Mouse (Mus musculus): ENCODE data around the gene Bhlhe40. TPM values are rescaled to one million over a fixed set of nuclear protein-coding genes. Genes with fewer than 3 reads are reported as not detected.

Gene Bhlhe40
- total and polyA plus RNA-seq, 3 experiments, result 15.9 to 21.6 TPM; not detected in 1

DNA sequence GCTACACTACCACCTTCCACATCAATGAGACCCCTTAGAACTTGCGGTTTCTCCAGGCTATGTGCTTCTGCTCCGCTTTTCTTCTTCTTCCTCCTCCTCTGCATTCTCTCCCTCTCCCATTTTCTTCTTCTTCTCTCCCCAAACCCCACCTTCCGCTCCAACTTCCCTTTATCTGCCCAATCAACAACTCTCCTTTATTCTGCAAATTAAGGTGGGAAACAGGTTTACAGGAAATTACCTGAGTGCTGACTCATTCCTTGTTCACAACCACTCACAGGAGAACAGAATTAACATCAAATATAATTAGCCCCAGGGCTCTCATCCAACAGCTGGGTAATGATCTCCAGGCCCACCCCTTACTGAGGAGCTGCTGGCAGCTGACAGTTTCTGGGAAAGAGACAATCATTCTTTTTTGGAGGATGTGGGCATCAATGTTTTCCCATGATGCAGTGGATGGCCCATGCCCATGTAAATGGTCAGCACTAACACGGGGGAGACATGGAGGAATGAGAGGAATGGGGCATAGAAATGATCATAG is 37.3 kb upstream of the Bhlhe40 start:
- DNase-seq (ENCODE audit: low read depth, low spot score), result no peak
- Histone ChIP-seq H3K27ac (ENCODE audit: control insufficient read depth, low read depth, low read length) (no peak overlapping the region), H3K9ac (ENCODE audit: control insufficient read depth, low read depth, low read length, poor library complexity, severe bottlenecking) (no peak overlapping the region), H3K27me3 (ENCODE audit: control insufficient read depth in 1 of 2, insufficient read depth in 2 of 2, low read length in 2 of 2) (peaks cover 0 to 2% of the 10 kb centered on the region in 2 experiments; a peak in 1 of 4 replicates), H3K4me3 (ENCODE audit: control insufficient read depth in 1 of 2, insufficient read depth in 1 of 2, low read depth in 2 of 2, low read length in 2 of 2) (no peak overlapping the region), H3K9me3 (replicated peaks; ENCODE audit: insufficient read depth, low read length) (no peaks in the 10 kb centered on the region), H3K36me3 (ENCODE audit: control insufficient read depth in 1 of 2, insufficient read depth in 2 of 2, low read length in 2 of 2) (no peaks in the 10 kb centered on the region), H3K79me2 (ENCODE audit: control insufficient read depth, insufficient read depth, low read length, poor library complexity) (no peaks in the 10 kb centered on the region), H3K4me1 (ENCODE audit: control insufficient read depth in 1 of 2, insufficient read depth in 2 of 2, low read length in 2 of 2) (no peaks in the 10 kb centered on the region)
- no peak for TF ChIP-seq ZC3H11A (IDR thresholded peaks at IDR 0.05; ENCODE audit: low read depth, low read length)
- no peak for TF ChIP-seq JUND (IDR thresholded peaks at IDR 0.05; ENCODE audit: low read depth, low read length)
- TF ChIP-seq POLR2A (IDR thresholded peaks at IDR 0.05; ENCODE audit: control insufficient read depth in 1 of 2, insufficient read depth in 1 of 2, low read depth in 1 of 2, low read length in 2 of 2, poor library complexity in 1 of 2), result no peak
- TF ChIP-seq RCOR1 (IDR thresholded peaks at IDR 0.05; ENCODE audit: low read depth, low read length), result no peak
- no peak for TF ChIP-seq HCFC1 (IDR thresholded peaks at IDR 0.05; ENCODE audit: low read depth, low read length)
- TF ChIP-seq POLR2AphosphoS5 (IDR thresholded peaks at IDR 0.05; ENCODE audit: borderline replicate concordance, low read depth, low read length), result no peak
- no peak for TF ChIP-seq BHLHE40 (IDR thresholded peaks at IDR 0.05; ENCODE audit: borderline replicate concordance, low read depth, low read length)
- no peak for TF ChIP-seq MAFK (IDR thresholded peaks at IDR 0.05; ENCODE audit: borderline replicate concordance, low read depth, low read length)
- TF ChIP-seq USF1 (IDR thresholded peaks at IDR 0.05; ENCODE audit: low read depth, low read length), result no peak
- TF ChIP-seq CTCF (IDR thresholded peaks at IDR 0.05 in 2 of 3, conservative IDR thresholded peaks at IDR 0.05 in 1 of 3; ENCODE audit: control insufficient read depth in 1 of 3, insufficient read depth in 1 of 3, low read depth in 2 of 3, low read length in 3 of 3, poor library complexity in 1 of 3, severe bottlenecking in 1 of 3), result no peak
- TF ChIP-seq TBP (IDR thresholded peaks at IDR 0.05; ENCODE audit: low read depth, low read length), result no peak
- TF ChIP-seq EP300 (IDR thresholded peaks at IDR 0.05; ENCODE audit: low read depth in 1 of 2, low read length in 2 of 2), result no peak
- TF ChIP-seq ZKSCAN1 (IDR thresholded peaks at IDR 0.05; ENCODE audit: low read depth, low read length), result no peak
- no peak for TF ChIP-seq NRF1 (IDR thresholded peaks at IDR 0.05; ENCODE audit: insufficient read depth, low read depth, low read length, poor library complexity, severe bottlenecking)
- TF ChIP-seq KAT2A (conservative IDR thresholded peaks at IDR 0.05; ENCODE audit: low read depth, low read length), result no peak
- TF ChIP-seq ZMIZ1 (IDR thresholded peaks at IDR 0.05; ENCODE audit: low read depth, low read length), result no peak
- no peak for TF ChIP-seq GABPA (IDR thresholded peaks at IDR 0.05; ENCODE audit: low read depth, low read length)
- no peak for TF ChIP-seq CHD1 (IDR thresholded peaks at IDR 0.05; ENCODE audit: low read depth, low read length)
- no peak for TF ChIP-seq MEF2A (IDR thresholded peaks at IDR 0.05; ENCODE audit: extremely low read depth, insufficient replicate concordance, low read depth, low read length, poor library complexity, severe bottlenecking)

DNA sequence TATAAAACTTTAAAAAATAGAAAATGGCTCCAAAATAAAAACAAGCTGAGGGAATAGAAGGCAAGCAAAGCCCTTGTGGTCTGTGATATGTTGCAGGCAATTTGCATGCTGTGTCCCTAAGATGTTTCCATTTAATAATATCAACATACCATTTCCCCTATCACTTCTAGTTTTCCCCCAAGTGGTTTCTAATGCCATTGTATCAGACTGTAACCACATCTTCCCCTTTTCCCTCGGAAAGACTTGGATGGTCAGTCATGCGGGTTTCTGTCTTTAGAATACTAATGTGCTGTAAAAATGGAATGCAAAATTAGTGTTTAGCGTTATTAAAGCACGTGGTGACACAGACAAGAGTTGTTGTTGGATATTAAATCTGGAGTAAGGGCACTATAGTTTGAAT is 35.5 kb upstream of the Bhlhe40 start:
- no peak overlapping the region for H3K9ac ChIP-seq (ENCODE audit: control insufficient read depth, low read depth, low read length, poor library complexity, severe bottlenecking)
- H3K27ac ChIP-seq (ENCODE audit: control insufficient read depth, low read depth, low read length), result no peak overlapping the region
- TF ChIP-seq MYC (IDR thresholded peaks at IDR 0.05; ENCODE audit: low read depth, low read length) (no peak), GABPA (IDR thresholded peaks at IDR 0.05; ENCODE audit: low read depth, low read length) (no peak), TCF12 (IDR thresholded peaks at IDR 0.05; ENCODE audit: low read depth, low read length) (no peak), RAD21 (IDR thresholded peaks at IDR 0.05; ENCODE audit: low read depth, low read length) (no peak), JUND (IDR thresholded peaks at IDR 0.05; ENCODE audit: low read depth, low read length) (no peak), ZMIZ1 (IDR thresholded peaks at IDR 0.05; ENCODE audit: low read depth, low read length) (no peak), NRF1 (IDR thresholded peaks at IDR 0.05; ENCODE audit: insufficient read depth, low read depth, low read length, poor library complexity, severe bottlenecking) (no peak), KAT2A (conservative IDR thresholded peaks at IDR 0.05; ENCODE audit: low read depth, low read length) (no peak), TAL1 (IDR thresholded peaks at IDR 0.05; ENCODE audit: low read length) (no peak), USF2 (IDR thresholded peaks at IDR 0.05; ENCODE audit: borderline replicate concordance in 1 of 2, insufficient read depth in 1 of 2, low read depth in 1 of 2, low read length in 2 of 2) (no peak), TBP (IDR thresholded peaks at IDR 0.05; ENCODE audit: low read depth, low read length) (no peak), MYB (IDR thresholded peaks at IDR 0.05; ENCODE audit: low read depth, low read length) (no peak), USF1 (IDR thresholded peaks at IDR 0.05; ENCODE audit: low read depth, low read length) (no peak), ZC3H11A (IDR thresholded peaks at IDR 0.05; ENCODE audit: low read depth, low read length) (no peak), MAFK (IDR thresholded peaks at IDR 0.05; ENCODE audit: borderline replicate concordance, low read depth, low read length) (no peak), SMC3 (IDR thresholded peaks at IDR 0.05; ENCODE audit: low read depth, low read length) (no peak), ZKSCAN1 (IDR thresholded peaks at IDR 0.05; ENCODE audit: low read depth, low read length) (no peak)
- no peaks in the 10 kb centered on the region for H3K4me1 ChIP-seq (ENCODE audit: control insufficient read depth in 1 of 2, insufficient read depth in 2 of 2, low read length in 2 of 2)
- peak; percentile 14 for DNase-seq (ENCODE audit: low read depth, low spot score)
- no peaks in the 10 kb centered on the region for H3K27me3 ChIP-seq (ENCODE audit: control insufficient read depth in 1 of 2, insufficient read depth in 2 of 2, low read length in 2 of 2)
- no peaks in the 10 kb centered on the region for H3K9me3 ChIP-seq (replicated peaks; ENCODE audit: insufficient read depth, low read length)
- no peaks in the 10 kb centered on the region for H3K79me2 ChIP-seq (ENCODE audit: control insufficient read depth, insufficient read depth, low read length, poor library complexity)
- H3K36me3 ChIP-seq (ENCODE audit: control insufficient read depth in 1 of 2, insufficient read depth in 2 of 2, low read length in 2 of 2), result no peaks in the 10 kb centered on the region
- H3K4me3 ChIP-seq (ENCODE audit: control insufficient read depth in 1 of 2, insufficient read depth in 1 of 2, low read depth in 2 of 2, low read length in 2 of 2), result no peak overlapping the region
